Mouse (Mus musculus) heart, adult 2 months (tissue): ENCODE data around the gene Tst. TPM values are rescaled to one million over a fixed set of nuclear protein-coding genes. Genes with fewer than 3 reads are reported as not detected.

ENCODE experiments used
- DNase-seq, 2 experiments: peaks; one replicate each; pipeline ENCODE4 v3.0.0; 2021
- H3K27ac ChIP-seq: fragments of 200-600 bp; 2 replicates; pipeline ENCODE4 v1.8.1; 2022
- H3K27me3 ChIP-seq: fragments of 200-500 bp; 2 replicates; pipeline ENCODE4 v1.6.1; 2012; ENCODE audit warnings: mild to moderate bottlenecking, low read length, inconsistent platforms, mixed read lengths; ENCODE audit not compliant: control insufficient read depth, insufficient read depth
- H3K36me3 ChIP-seq: fragments of 200-500 bp; 2 replicates; pipeline ENCODE4 v1.6.1; 2012; ENCODE audit warnings: low read length, inconsistent platforms; ENCODE audit not compliant: control insufficient read depth, insufficient read depth
- H3K4me1 ChIP-seq: fragments of 200-500 bp; 2 replicates; pipeline ENCODE4 v1.6.1; 2011; ENCODE audit warnings: low read length; ENCODE audit not compliant: control insufficient read depth, insufficient read depth
- H3K4me3 ChIP-seq: fragments of 200-600 bp; 2 replicates; pipeline ENCODE4 v1.8.1; 2022
- H3K79me2 ChIP-seq: fragments of 200-500 bp; replicated peaks from 2 replicates; pipeline ENCODE4 v1.6.1; 2012; ENCODE audit warnings: mild to moderate bottlenecking, inconsistent platforms, low read length, moderate library complexity, mixed read lengths; ENCODE audit not compliant: control insufficient read depth, insufficient read depth
- H3K9ac ChIP-seq: fragments of 200-500 bp; 2 replicates; pipeline ENCODE4 v1.6.1; 2012; ENCODE audit warnings: low read depth, mild to moderate bottlenecking, control low read depth, inconsistent platforms, low read length, mixed read lengths
- CTCF ChIP-seq: fragments of 200-600 bp; IDR thresholded peaks from 2 replicates; pipeline ENCODE4 v1.8.1; 2022; ENCODE audit warnings: antibody characterized with exemption, mild to moderate bottlenecking, moderate library complexity
- EP300 ChIP-seq: fragments of 200-500 bp; IDR thresholded peaks from 2 replicates; pipeline ENCODE4 v1.6.1; 2011; ENCODE audit warnings: low read depth, low read length, control low read depth; ENCODE audit not compliant: insufficient read depth
- POLR2A ChIP-seq: fragments of 200-500 bp; IDR thresholded peaks from 2 replicates; pipeline ENCODE4 v1.6.1; 2011; ENCODE audit warnings: mild to moderate bottlenecking, low read depth, low read length, control low read depth; ENCODE audit not compliant: insufficient read depth
- WGBS: fragments of 180-500 bp; shearing (Covaris S2); methylation state at CpG from one replicate; pipeline ENCODE4 v1.1.7; 2018; 5-methylcytosine and 5-hydroxymethylcytosine counted together
- intact Hi-C: fragments of 180-260 bp; cut with DNase I; formaldehyde crosslinking; loops from one replicate; pipeline ENCODE4 v1.15.1; 2025
- polyA plus RNA-seq: library from polyadenylated mRNA; depleted of rRNA; stranded (reverse); fragments of >200 nt; gene quantifications from 2 replicates; pipeline ENCODE4 v1.2.3, GENCODE M21; 2012
- total RNA-seq, 2 experiments: library from RNA; stranded (reverse); gene quantifications; 2 replicates each; pipeline ENCODE4 v1.2.3; 2021

Gene Tst
- total and polyA plus RNA-seq, 3 experiments, result 19.1 to 41.7 (median 23.2) TPM

GRCm38 (mm10) chr15:78438505-78438904, 32.8 kb upstream of the Tst start:
- peak in 1 of 2 experiments; percentile 7 for DNase-seq
- Histone ChIP-seq H3K79me2 (no peaks in the 10 kb centered on the region), H3K4me1 (peaks cover 3% of the 10 kb centered on the region), H3K36me3 (no peaks in the 10 kb centered on the region), H3K9ac (no peak overlapping the region), H3K27me3 (no peaks in the 10 kb centered on the region), H3K27ac (no peak overlapping the region), H3K4me3 (no peak overlapping the region)
- intact Hi-C loops, result no loop called here
- no peak for TF ChIP-seq POLR2A
- TF ChIP-seq EP300, result no peak
- TF ChIP-seq CTCF, result no peak
- WGBS, result 66% methylated on average over 8 of the region's 8 CpGs

DNA sequence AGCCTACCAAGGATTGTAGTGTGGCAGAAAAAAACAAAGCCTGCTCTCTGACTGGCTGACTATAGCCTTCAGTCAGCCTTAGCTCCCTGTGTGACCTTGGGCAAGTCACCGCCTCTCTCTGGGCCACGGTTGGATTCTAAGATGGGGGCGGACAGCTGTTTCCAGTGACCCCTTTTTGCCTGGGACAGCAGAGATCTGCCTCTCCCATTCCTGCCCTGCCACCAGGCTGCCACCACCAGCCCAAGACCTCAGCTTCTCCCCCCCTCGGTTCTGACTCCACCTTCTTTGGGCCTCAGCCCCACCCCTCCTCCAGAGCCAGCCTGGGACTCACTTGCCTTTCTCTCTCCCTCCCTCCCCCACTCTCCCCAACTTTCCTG, 32.3 kb upstream of the Tst start:
- peaks cover 3% of the 10 kb centered on the region for H3K4me1 ChIP-seq
- intact Hi-C loops, result no loop called here

DNA sequence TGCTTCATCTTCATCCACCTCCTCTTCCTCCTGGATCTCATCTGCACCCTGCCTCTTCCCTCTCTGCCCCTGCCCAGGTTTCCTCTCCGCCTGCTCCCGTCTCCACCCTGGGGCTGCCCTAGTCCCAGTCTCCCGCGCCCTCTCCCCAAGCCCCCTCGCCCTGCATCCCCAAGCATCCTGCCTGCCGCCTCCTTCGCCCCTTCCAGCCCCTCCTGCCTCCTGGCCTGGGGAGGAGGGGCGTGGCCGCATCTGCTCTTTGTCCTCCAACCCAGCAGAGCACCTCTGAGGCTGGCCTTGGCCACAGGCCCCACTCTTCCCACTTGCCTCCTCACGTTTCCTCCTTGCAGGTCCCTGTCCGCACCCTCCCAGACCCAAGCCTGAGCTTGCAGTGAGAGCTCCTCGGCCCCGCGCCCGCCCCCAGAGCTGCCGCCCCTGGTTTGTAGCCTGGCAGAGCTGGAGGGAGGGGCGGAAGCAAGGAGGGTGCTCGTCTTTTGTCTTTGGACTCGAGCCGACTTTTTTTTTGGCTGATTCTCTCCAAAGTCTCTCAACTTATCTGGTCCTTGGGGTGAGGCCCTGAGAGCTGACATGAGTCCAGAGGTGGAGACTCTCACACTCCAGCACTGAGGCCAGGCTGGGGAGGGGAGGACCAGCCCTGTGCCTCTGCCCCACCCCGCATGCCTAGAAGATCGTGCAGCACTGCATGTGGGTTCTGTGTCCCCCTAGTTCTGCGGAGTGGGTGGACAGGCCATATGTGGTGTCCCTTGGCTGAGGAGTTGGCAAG, 31.7 kb upstream of the Tst start:
- TF ChIP-seq POLR2A (no peak), CTCF (no peak)
- no peaks in the 10 kb centered on the region for H3K79me2 ChIP-seq
- H3K4me3 ChIP-seq, result peak overlapping the region; percentile 2; the same call in 1 of the 2 replicates
- H3K4me1 ChIP-seq, result peaks cover 3% of the 10 kb centered on the region
- intact Hi-C loops, result no loop called here
- no peaks in the 10 kb centered on the region for H3K36me3 ChIP-seq
- H3K27me3 ChIP-seq, result no peaks in the 10 kb centered on the region
- peak; percentile 72 to 73 for DNase-seq
- peak overlapping the region; percentile 45 for H3K27ac ChIP-seq
- 0 out of 2 replicates have a peak overlapping the region, but pooled peaks have one; percentile 9 for H3K9ac ChIP-seq
- WGBS, result 28% methylated on average over 23 of the region's 23 CpGs

More for the DNA sequence above, 32.3 kb upstream of the Tst start:
- Histone ChIP-seq H3K27me3 (no peaks in the 10 kb centered on the region), H3K79me2 (no peaks in the 10 kb centered on the region), H3K9ac (no peak overlapping the region), H3K36me3 (no peaks in the 10 kb centered on the region), H3K4me3 (no peak overlapping the region), H3K27ac (peak overlapping the region; percentile 45; the same call in 1 of the 2 replicates)
- TF ChIP-seq CTCF (no peak), POLR2A (no peak), EP300 (no peak)
- WGBS, result 55% methylated on average over 4 of the region's 4 CpGs
- no peak for DNase-seq

GRCm38 (mm10) chr15:78436380-78437192, 30.9 kb upstream of the Tst start:
- Histone ChIP-seq H3K27ac (peak overlapping the region; percentile 45; the same call in 1 of the 2 replicates), H3K79me2 (no peaks in the 10 kb centered on the region), H3K9ac (peak overlapping the region; percentile 4; the same call in 1 of the 2 replicates), H3K36me3 (no peaks in the 10 kb centered on the region), H3K27me3 (no peaks in the 10 kb centered on the region), H3K4me3 (peak overlapping the region; percentile 2; the same call in 1 of the 2 replicates), H3K4me1 (peaks cover 3% of the 10 kb centered on the region)
- WGBS, result 15% methylated on average over 32 of the region's 32 CpGs
- no peak for TF ChIP-seq EP300
- no peak for TF ChIP-seq POLR2A
- TF ChIP-seq CTCF, result peak; percentile 59
- intact Hi-C loops, result no loop called here
- peak; percentile 88 to 90 for DNase-seq

GRCm38 (mm10) chr15:78435681-78436080, 30.0 kb upstream of the Tst start:
- WGBS, result 84% methylated on average over 11 of the region's 11 CpGs
- H3K79me2 ChIP-seq, result no peaks in the 10 kb centered on the region
- H3K36me3 ChIP-seq, result no peaks in the 10 kb centered on the region
- intact Hi-C loops, result no loop called here
- no peaks in the 10 kb centered on the region for H3K27me3 ChIP-seq
- TF ChIP-seq CTCF (no peak), EP300 (no peak), POLR2A (no peak)
- H3K9ac ChIP-seq, result no peak overlapping the region
- no peak for DNase-seq
- no peak overlapping the region for H3K4me3 ChIP-seq
- H3K27ac ChIP-seq, result no peak overlapping the region
- peaks cover 5% of the 10 kb centered on the region for H3K4me1 ChIP-seq
